In genomic region chr15:99445567-99445966, GRCm38 (mm10) we compare ENCODE assay signal across 1 mouse cellular context.
TF ChIP-seq lines count a peak whose summit lies in the region.

No protein-coding gene starts in this region.

TF ChIP-seq in MEL, 35 proteins besides CTCF, POLR2A, EP300 and RAD21:
- no peak for TF ChIP-seq NRF1 (IDR thresholded peaks at IDR 0.05; ENCODE audit: insufficient read depth, low read depth, low read length, poor library complexity, severe bottlenecking)
- peak; percentile 26; the same call in 1 of the 2 replicates for TF ChIP-seq USF1 (IDR thresholded peaks at IDR 0.05; ENCODE audit: low read depth, low read length)
